In the genomic region with DNA sequence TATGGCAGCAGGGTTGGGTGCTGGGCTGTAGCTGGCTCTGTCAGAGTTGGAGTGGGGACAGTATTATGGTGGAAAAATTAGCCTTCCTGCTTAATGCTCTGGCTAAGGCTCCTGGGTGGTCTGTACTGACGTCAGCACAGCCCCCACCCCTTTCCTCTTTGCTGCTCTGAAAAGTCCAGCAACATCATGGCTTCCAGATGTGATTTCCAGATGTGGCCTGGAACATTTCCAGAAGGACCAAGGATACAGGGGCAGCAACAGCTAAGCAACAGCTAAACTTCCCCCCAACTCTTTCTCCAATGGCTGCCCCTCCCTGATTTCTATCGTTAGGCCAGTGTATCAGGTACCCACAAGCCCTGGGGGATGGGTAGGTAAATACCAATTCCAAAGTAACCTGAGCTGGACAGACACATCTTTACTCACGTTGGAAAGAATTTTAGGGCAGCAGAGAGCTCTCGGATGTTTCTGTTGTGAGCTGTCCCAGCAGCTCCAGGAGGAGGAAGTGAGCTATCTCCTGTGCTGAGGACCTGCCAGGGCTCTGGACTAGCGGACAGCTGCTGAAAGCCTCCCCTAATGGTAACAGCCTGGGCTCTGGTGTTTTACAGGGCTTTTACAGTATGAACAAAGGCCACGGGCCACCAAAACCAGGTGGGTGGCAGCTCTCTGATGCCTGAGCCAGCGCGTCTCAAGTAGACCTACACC, we compare ENCODE assay signal across 11 mouse cellular contexts. TPM values are rescaled to one million over a fixed set of nuclear protein-coding genes. Genes with fewer than 3 reads are reported as not detected.
A peak's percentile ranks its signal among the peaks of the same experiment; 100 is the strongest.
DNase-seq lines count a peak whose midpoint lies in the region; ATAC-seq and TF ChIP-seq lines count a peak whose summit lies in the region.
"Had no signal": no experiment of that assay in that cellular context is flagged by ENCODE, and none has a peak within 500 bp of the region (broad histone marks: within the 10 kb centered on the region; RNA-seq: fewer than 3 reads in every experiment).

No protein-coding gene starts in this region.

- H3K9me3 ChIP-seq in kidney, embryonic 15.5 days (replicated peaks) = no peaks in the 10 kb centered on the region
- no peaks in the 10 kb centered on the region for H3K9me3 ChIP-seq in embryonic facial prominence, embryonic 10.5 days
- H3K9me3 ChIP-seq in heart, embryonic 12.5 days (replicated peaks) = no peaks in the 10 kb centered on the region
- H3K9me3 ChIP-seq: liver, embryonic 13.5 days; neural tube, embryonic 13.5 days had no signal

- WGBS in kidney, embryonic 15.5 days = 35% methylated on average over 8 of the region's 8 CpGs
- 49% methylated on average over 8 of the region's 8 CpGs for WGBS in kidney, adult 2 months
- WGBS in embryonic facial prominence, embryonic 10.5 days = 48% methylated on average over 8 of the region's 8 CpGs
- whole genome bisulfite sequencing in heart, embryonic 12.5 days = 44% methylated on average over 8 of the region's 8 CpGs

- H3K4me1 ChIP-seq in kidney, embryonic 15.5 days = peaks cover 12% of the 10 kb centered on the region
- no peaks in the 10 kb centered on the region for H3K4me1 ChIP-seq in kidney, adult 2 months (ENCODE audit: control insufficient read depth, insufficient read depth, low read length)
- peaks cover 16% of the 10 kb centered on the region for H3K4me1 ChIP-seq in embryonic facial prominence, embryonic 10.5 days
- H3K4me1 ChIP-seq in heart, embryonic 12.5 days (replicated peaks) = peaks cover 9% of the 10 kb centered on the region
- H3K4me1 ChIP-seq: neural tube, embryonic 13.5 days had no signal

- no peak overlapping the region for H3K9ac ChIP-seq in kidney, embryonic 15.5 days
- H3K9ac ChIP-seq in heart, embryonic 12.5 days = no peak overlapping the region
- H3K9ac ChIP-seq: liver, embryonic 13.5 days; neural tube, embryonic 13.5 days had no signal

- DNase-seq in kidney, adult 2 months = no peak
- DNase-seq in embryonic facial prominence, embryonic 10.5 days (ENCODE audit: low spot score) = peak; percentile 77
- DNase-seq in frontal cortex, postnatal 14 days (ENCODE audit: low spot score in 2 of 2) = no peak
- DNase-seq in urinary bladder, postnatal 25 days (ENCODE audit: low spot score) = no peak
- no peak for DNase-seq in thymus, postnatal 25 days
- DNase-seq: liver, embryonic 13.5 days had no signal

- ATAC-seq in kidney, embryonic 15.5 days (replicated peaks; ENCODE audit: low FRiP score) = peak; percentile 46; the same call in 1 of the 2 replicates
- 0 out of 2 replicates have a peak, but pooled peaks have one; percentile 53 for ATAC-seq in heart, embryonic 12.5 days (ENCODE audit: insufficient number of reproducible peaks, low FRiP score)
- peak; percentile 58 for ATAC-seq in megakaryocyte progenitor cell, adult 5-6 weeks (replicated peaks; ENCODE audit: poor library complexity)

- H3K27me3 ChIP-seq in kidney, embryonic 15.5 days = no peaks in the 10 kb centered on the region
- no peaks in the 10 kb centered on the region for H3K27me3 ChIP-seq in kidney, adult 2 months (replicated peaks; ENCODE audit: control insufficient read depth, insufficient read depth, low read length)
- no peaks in the 10 kb centered on the region for H3K27me3 ChIP-seq in embryonic facial prominence, embryonic 10.5 days (replicated peaks; ENCODE audit: low read depth, poor library complexity, severe bottlenecking)
- peaks cover 7% of the 10 kb centered on the region; the same call in 1 of the 2 replicates for H3K27me3 ChIP-seq in heart, embryonic 12.5 days (replicated peaks)
- H3K27me3 ChIP-seq: CH12.LX; liver, embryonic 13.5 days; neural tube, embryonic 13.5 days had no signal

- TF ChIP-seq POLR2A in kidney, adult 2 months (IDR thresholded peaks at IDR 0.05; ENCODE audit: low read depth, low read length) = no peak

- H3K4me2 ChIP-seq in kidney, embryonic 15.5 days = no peak overlapping the region
- H3K4me2 ChIP-seq in heart, embryonic 12.5 days = no peak overlapping the region
- H3K4me2 ChIP-seq: liver, embryonic 13.5 days; neural tube, embryonic 13.5 days had no signal

- H3K36me3 ChIP-seq in kidney, embryonic 15.5 days = no peaks in the 10 kb centered on the region
- H3K36me3 ChIP-seq in kidney, adult 2 months (ENCODE audit: control insufficient read depth, insufficient read depth, low read length) = no peaks in the 10 kb centered on the region
- H3K36me3 ChIP-seq in embryonic facial prominence, embryonic 10.5 days (replicated peaks) = no peaks in the 10 kb centered on the region
- H3K36me3 ChIP-seq in heart, embryonic 12.5 days = no peaks in the 10 kb centered on the region
- H3K36me3 ChIP-seq: liver, embryonic 13.5 days; neural tube, embryonic 13.5 days had no signal

- H3K27ac ChIP-seq in kidney, embryonic 15.5 days = peak overlapping the region; percentile 33; the same call in 1 of the 2 replicates
- H3K27ac ChIP-seq in kidney, adult 2 months (ENCODE audit: insufficient read depth, low read depth, low read length) = no peak overlapping the region
- H3K27ac ChIP-seq in embryonic facial prominence, embryonic 10.5 days (replicated peaks) = peak overlapping the region; percentile 79
- no peak overlapping the region for H3K27ac ChIP-seq in heart, embryonic 12.5 days (ENCODE audit: poor library complexity, severe bottlenecking)
- H3K27ac ChIP-seq: liver, embryonic 13.5 days; neural tube, embryonic 13.5 days had no signal

- TF ChIP-seq CTCF in kidney, adult 2 months (conservative IDR thresholded peaks at IDR 0.05; ENCODE audit: insufficient read depth, insufficient read length, low read depth, low read length) = no peak

- no peak overlapping the region for H3K4me3 ChIP-seq in kidney, embryonic 15.5 days (replicated peaks)
- no peak overlapping the region for H3K4me3 ChIP-seq in kidney, adult 2 months (ENCODE audit: insufficient read depth, low read depth, low read length)
- no peak overlapping the region for H3K4me3 ChIP-seq in embryonic facial prominence, embryonic 10.5 days
- no peak overlapping the region for H3K4me3 ChIP-seq in heart, embryonic 12.5 days
- H3K4me3 ChIP-seq: liver, embryonic 13.5 days; neural tube, embryonic 13.5 days had no signal

RNA-seq across cellular contexts. Expression of a gene that starts 49.3 kb away (rescaled TPM):
- 3.9 and 4.0 TPM in 2 replicates for polyA plus RNA-seq in kidney, embryonic 15.5 days (2015; fragmentation: Nextera tagmentation; extraction: Ambion mirVana)
- polyA plus RNA-seq in kidney, adult 2 months (2012; rRNA removed) = 18.2 and 26.0 TPM in 2 replicates
- polyA plus RNA-seq in embryonic facial prominence, embryonic 10.5 days (2016; fragmentation: Nextera tagmentation; extraction: Ambion mirVana) = 8.1 and 9.7 TPM in 2 replicates
- 2.6 and 2.8 TPM in 2 replicates for polyA plus RNA-seq in heart, embryonic 12.5 days (2016; fragmentation: Nextera tagmentation; extraction: Ambion mirVana)
- 4.4 and 4.5 TPM in 2 replicates for total RNA-seq in megakaryocyte progenitor cell, adult 5-6 weeks (2015)
- total RNA-seq in megakaryocyte progenitor cell, adult 5-6 weeks (2017) = 1.8 and 1.9 TPM in 2 replicates

Comparison
In these comparisons a context has a peak if more than half of its experiments do, and no peak if none do; other contexts are left out.
1. H3K27ac ChIP-seq: peak in kidney, embryonic 15.5 days (single experiment) and embryonic facial prominence, embryonic 10.5 days (single experiment); none in kidney, adult 2 months (single experiment) and heart, embryonic 12.5 days (single experiment).
2. Peak in every context shown above with its lines, with median percentiles within 50 percentile points of each other: ATAC-seq.